Mouse (Mus musculus) liver, adult 2 months (tissue): ENCODE data around the gene Mcpt8.

Experiments used
- CTCF ChIP-seq: fragments of 200-500 bp; IDR thresholded peaks from 2 replicates; pipeline ENCODE4 v1.5.1; 2011; ENCODE audit warnings: low read depth, low read length, control low read depth
- POLR2A ChIP-seq: fragments of 200-500 bp; IDR thresholded peaks from 2 replicates; pipeline ENCODE4 v1.6.1; 2011; ENCODE audit warnings: low read length, control low read depth; ENCODE audit not compliant: insufficient read depth; ENCODE audit errors: extremely low read depth

GRCm38 (mm10) chr14:56055408-56055807 lies 29.7 kb downstream of the Mcpt8 start:
- TF ChIP-seq CTCF: no peak
- no peak for TF ChIP-seq POLR2A
